Mouse (Mus musculus) kidney, adult 2 months (tissue): ENCODE data around the gene Washc3.

Experiments
- CTCF ChIP-seq: fragments of 200-500 bp; conservative IDR thresholded peaks from 2 replicates; pipeline ENCODE4 v1.5.1; 2011; ENCODE audit warnings: low read depth, mild to moderate bottlenecking, control low read depth, low read length, moderate library complexity, mixed read lengths; ENCODE audit not compliant: insufficient read depth, insufficient read length
- POLR2A ChIP-seq: fragments of 200-500 bp; IDR thresholded peaks from one replicate; pipeline ENCODE4 v1.6.1; 2011; ENCODE audit warnings: low read depth, low read length, control low read depth

- no peak for TF ChIP-seq CTCF
- TF ChIP-seq POLR2A, result no peak
Measured at GRCm38 (mm10) chr10:88151658-88152057, 49.2 kb upstream of the Washc3 start.
